Mouse (Mus musculus) inflammation-experienced regulatory T-cells (primary cell): ENCODE results near the gene Gm21972. TPM values are rescaled to one million over a fixed set of nuclear protein-coding genes. Genes with fewer than 3 reads are reported as not detected.

Experiments used
- polyA plus RNA-seq, 2 experiments: library from polyadenylated mRNA; unstranded; fragments of 100-300 nt; shearing (Covaris generic); gene quantifications; one replicate each; pipeline ENCODE4 v1.2.1; 2017

The Gm21972 gene
- polyA plus RNA-seq, result not detected

DNA sequence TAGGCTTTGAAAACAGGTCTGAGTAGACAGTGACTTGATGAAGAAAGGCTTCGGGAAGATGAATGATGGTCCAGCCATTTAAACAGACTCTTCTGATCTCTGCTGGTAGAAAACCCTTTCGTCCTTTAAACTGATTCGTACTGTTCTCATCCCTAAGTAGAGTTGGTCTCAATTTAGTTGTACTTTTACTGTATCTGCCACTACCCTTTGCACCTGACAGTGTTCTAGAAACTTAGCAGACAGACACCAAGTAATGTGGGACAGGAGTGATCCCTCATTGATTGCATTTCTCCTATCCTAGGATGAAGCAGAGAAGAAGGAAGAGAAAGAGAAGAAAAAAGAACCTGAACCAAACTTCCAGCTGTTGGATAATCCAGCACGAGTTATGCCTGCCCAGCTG, at the start of gene Gm21972:
Gene Gm21972 (plus strand): TSS at position 301 of the 400 bp plus-strand sequence.

DNA sequence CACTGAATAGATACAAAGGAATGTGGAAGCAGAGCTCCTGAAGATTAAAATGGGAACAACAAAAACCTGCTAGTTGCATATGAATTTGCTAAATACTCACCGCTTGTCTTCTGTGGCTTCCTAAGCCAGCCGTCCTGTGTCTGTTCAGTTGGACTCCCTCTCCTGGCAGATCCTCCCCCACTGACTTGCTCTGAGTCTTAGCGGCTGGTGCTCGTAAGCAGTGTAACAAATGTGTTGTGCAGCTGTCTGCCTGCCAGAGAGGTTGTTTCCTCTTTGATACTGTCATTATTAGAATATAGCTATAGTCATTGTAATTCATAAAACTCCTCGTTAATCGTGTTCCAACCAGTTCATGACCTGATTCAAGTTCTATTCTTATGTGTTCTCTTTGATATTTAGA, 21.7 kb upstream of the Gm21972 start, which contains the start of gene Htr2b:
Gene Htr2b (minus strand): TSS at position 192 of the 400 bp plus-strand sequence.

DNA sequence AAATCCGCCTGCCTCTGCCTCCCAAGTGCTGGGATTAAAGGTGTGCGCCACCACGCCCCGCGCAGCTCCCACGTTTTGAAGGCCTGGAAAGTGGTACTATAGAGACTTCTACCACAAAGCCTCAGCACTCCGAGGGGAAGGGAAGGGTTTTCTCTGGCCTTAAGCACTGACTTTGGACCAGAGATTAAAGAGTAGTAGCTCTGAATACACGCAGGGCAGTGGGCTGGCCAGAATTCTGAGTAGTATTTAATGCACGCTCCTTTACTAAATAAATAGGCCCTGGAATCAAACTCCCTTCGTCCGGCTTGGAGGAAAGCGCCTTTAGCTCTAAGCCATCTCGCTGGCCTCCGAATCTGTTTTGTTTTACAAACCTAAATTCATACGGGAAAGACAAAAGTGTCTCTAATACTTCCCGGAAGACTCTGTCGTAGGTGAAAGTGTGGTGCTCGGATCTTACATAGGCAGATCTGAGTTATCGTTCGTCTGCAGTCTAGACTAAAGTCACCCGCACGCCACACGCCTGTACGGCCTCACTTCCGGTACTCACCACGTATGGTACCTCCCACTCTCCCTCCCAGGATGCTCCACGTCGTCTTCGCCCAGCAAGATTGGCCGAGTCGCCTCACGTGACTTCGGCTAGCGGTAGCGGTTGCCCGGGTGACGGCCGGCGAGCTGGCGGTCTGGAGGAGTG, 20.8 kb downstream of the Gm21972 start, which contains the start of gene Armc9:
Gene Armc9 (plus strand): TSS at position 648 of the 691 bp plus-strand sequence.

Other genes starting within 250 kb of the Gm21972 start
- 100 to 1,000 TPM; 330 to 561 TPM for gene Itm2c, start 239.4 kb upstream of the Gm21972 start, polyA plus RNA-seq
- 1 to 10 TPM in 1 of 2 experiments, under 1 TPM in 1; 0.31 to 5.3 TPM for gene 4933407L21Rik, start 205.2 kb upstream of the Gm21972 start, polyA plus RNA-seq
- 1 to 10 TPM in 1 of 2 experiments, under 1 TPM in 1; 0.54 to 7.9 TPM for gene Gpr55, start 172.6 kb upstream of the Gm21972 start, polyA plus RNA-seq
- gene Spata3, start 116.8 kb upstream of the Gm21972 start, polyA plus RNA-seq, result 1 to 10 TPM in 1 of 2 experiments, under 1 TPM in 1; 0.14 to 3.7 TPM
- under 1 TPM in 1 of 2 experiments, not detected in 1; 0.75 TPM for gene 2810459M11Rik, start 87.8 kb upstream of the Gm21972 start, polyA plus RNA-seq
- 10 to 100 TPM; 83.1 to 91.0 TPM for gene Psmd1, start 69.2 kb upstream of the Gm21972 start, polyA plus RNA-seq
- under 1 TPM; 0.28 to 0.40 TPM for gene Htr2b, start 21.7 kb upstream of the Gm21972 start, polyA plus RNA-seq
- gene Armc9, start 21.1 kb downstream of the Gm21972 start, polyA plus RNA-seq, result 10 to 100 TPM; 12.2 to 14.6 TPM
- gene B3gnt7, start 169.2 kb downstream of the Gm21972 start, polyA plus RNA-seq, result 1 to 10 TPM in 1 of 2 experiments, not detected in 1; 1.1 TPM
- gene Ncl, start 225.8 kb downstream of the Gm21972 start, polyA plus RNA-seq, result 100 to 1,000 TPM; 377 to 419 TPM